Mouse (Mus musculus) brain, embryonic 14.5 days (tissue): ENCODE measurements around the gene Fnbp1l.

Experiments used
- CTCF ChIP-seq: fragments of 200-500 bp; IDR thresholded peaks from 2 replicates; pipeline ENCODE4 v1.5.1; 2012; ENCODE audit warnings: inconsistent platforms, mild to moderate bottlenecking, moderate library complexity, borderline replicate concordance; ENCODE audit not compliant: insufficient read depth, insufficient read length; ENCODE audit errors: extremely low read depth
- POLR2A ChIP-seq: fragments of 200-500 bp; IDR thresholded peaks from 2 replicates; pipeline ENCODE4 v1.6.1; 2012; ENCODE audit warnings: mild to moderate bottlenecking, inconsistent platforms, borderline replicate concordance; ENCODE audit not compliant: poor library complexity, insufficient read depth, insufficient read length, severe bottlenecking; ENCODE audit errors: extremely low read depth

DNA sequence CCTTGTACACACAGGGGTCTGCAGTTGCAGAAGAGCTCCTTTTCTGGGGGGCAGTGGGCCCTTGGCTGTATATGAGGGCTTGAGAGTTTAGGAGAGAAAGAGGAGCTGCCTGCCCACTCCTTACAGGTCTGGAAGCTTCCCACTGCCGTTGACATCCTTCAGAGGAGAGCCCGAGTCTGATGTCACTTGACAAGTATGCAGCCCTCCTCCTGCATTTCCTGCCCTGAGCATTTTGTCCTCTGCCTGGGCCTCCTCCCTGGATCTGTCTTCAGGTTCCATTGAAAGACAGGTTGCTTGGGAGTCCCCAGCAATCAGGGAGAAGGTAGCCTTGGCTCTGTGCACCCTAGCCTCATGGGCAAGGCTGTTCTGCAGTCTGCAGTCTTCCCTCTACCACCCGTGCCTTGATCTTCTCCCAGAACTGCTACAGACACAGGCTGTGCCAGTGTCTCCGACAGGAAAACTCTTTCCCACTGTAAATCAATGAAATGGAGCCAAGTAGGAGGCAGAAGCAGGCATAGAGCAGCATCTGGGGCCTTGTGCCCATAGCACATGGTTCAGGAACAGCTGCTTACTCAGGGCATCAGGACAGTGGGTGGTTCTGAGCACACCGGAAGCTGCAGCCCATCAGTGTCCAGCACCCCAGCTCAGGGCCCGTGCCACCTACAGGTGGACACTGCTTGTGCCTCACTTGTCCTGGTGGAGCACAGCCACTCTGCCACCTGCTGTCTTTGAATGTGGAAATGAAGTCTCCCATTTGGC, 103.8 kb downstream of the Fnbp1l start:
- TF ChIP-seq CTCF: no peak
- no peak for TF ChIP-seq POLR2A
